Mouse (Mus musculus): ENCODE measurements around the gene Nim1k. TPM values are rescaled to one million over a fixed set of nuclear protein-coding genes. Genes with fewer than 3 reads are reported as not detected.
"Not testable (repeated sequence)": the region's sequence is repeated elsewhere in the genome, so short reads cannot be mapped to it uniquely, and the experiment has no call there.

The Nim1k gene
- total and polyA plus RNA-seq, 3 experiments = 0.03 TPM; not detected in 2

DNA sequence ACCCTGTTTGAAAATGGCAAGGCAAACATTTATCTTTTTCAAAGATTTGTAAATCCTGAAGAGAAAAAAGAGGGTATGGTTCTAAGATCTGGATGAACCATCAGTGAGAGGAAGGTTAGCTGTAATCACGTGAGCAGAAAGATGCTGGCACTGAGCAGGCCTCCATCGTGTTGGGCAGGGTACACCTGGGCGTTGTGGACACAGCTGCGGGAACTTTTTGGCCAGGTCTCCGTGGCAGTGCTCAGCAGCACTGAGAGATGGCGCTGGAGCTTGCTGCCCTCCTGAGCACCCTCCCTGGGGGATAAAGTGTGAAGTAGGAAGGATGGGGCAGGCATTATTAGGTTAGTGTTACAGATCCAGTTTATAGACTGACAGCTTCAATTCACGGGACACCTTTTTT, 48.7 kb downstream of the Nim1k start:
- Histone ChIP-seq H3K27me3 (ENCODE audit: control insufficient read depth in 1 of 2, insufficient read depth in 2 of 2, low read length in 2 of 2) (no peaks in the 10 kb centered on the region), H3K36me3 (ENCODE audit: control insufficient read depth in 1 of 2, insufficient read depth in 2 of 2, low read length in 2 of 2) (peaks cover 2 to 4% of the 10 kb centered on the region in 2 experiments; a peak in 3 of 4 replicates), H3K4me3 (ENCODE audit: control insufficient read depth in 1 of 2, insufficient read depth in 1 of 2, low read depth in 2 of 2, low read length in 2 of 2) (no peak overlapping the region), H3K4me1 (ENCODE audit: control insufficient read depth in 1 of 2, insufficient read depth in 2 of 2, low read length in 2 of 2) (peaks cover 9 to 11% of the 10 kb centered on the region in 2 experiments; a peak in 3 of 4 replicates), H3K27ac (ENCODE audit: control insufficient read depth, low read depth, low read length) (no peak overlapping the region), H3K9me3 (replicated peaks; ENCODE audit: insufficient read depth, low read length) (no peaks in the 10 kb centered on the region), H3K79me2 (ENCODE audit: control insufficient read depth, insufficient read depth, low read length, poor library complexity) (no peaks in the 10 kb centered on the region), H3K9ac (ENCODE audit: control insufficient read depth, low read depth, low read length, poor library complexity, severe bottlenecking) (no peak overlapping the region)
- TF ChIP-seq ELF1 (IDR thresholded peaks at IDR 0.05; ENCODE audit: low read depth, low read length) (no peak), MYB (IDR thresholded peaks at IDR 0.05; ENCODE audit: low read depth, low read length) (no peak), MXI1 (IDR thresholded peaks at IDR 0.05; ENCODE audit: low read depth, low read length) (no peak), BHLHE40 (IDR thresholded peaks at IDR 0.05; ENCODE audit: borderline replicate concordance, low read depth, low read length) (no peak), MYC (IDR thresholded peaks at IDR 0.05; ENCODE audit: low read depth, low read length) (no peak), POLR2AphosphoS5 (IDR thresholded peaks at IDR 0.05; ENCODE audit: borderline replicate concordance, low read depth, low read length) (no peak), USF2 (IDR thresholded peaks at IDR 0.05; ENCODE audit: borderline replicate concordance in 1 of 2, insufficient read depth in 1 of 2, low read depth in 1 of 2, low read length in 2 of 2) (no peak), E2F4 (IDR thresholded peaks at IDR 0.05; ENCODE audit: borderline replicate concordance, low read depth, low read length) (no peak), HCFC1 (IDR thresholded peaks at IDR 0.05; ENCODE audit: low read depth, low read length) (no peak), CHD1 (IDR thresholded peaks at IDR 0.05; ENCODE audit: low read depth, low read length) (no peak), KAT2A (conservative IDR thresholded peaks at IDR 0.05; ENCODE audit: low read depth, low read length) (no peak), RCOR1 (IDR thresholded peaks at IDR 0.05; ENCODE audit: low read depth, low read length) (no peak), POLR2AphosphoS2 (IDR thresholded peaks at IDR 0.05; ENCODE audit: low read length) (no peak), CTCF (IDR thresholded peaks at IDR 0.05 in 2 of 3, conservative IDR thresholded peaks at IDR 0.05 in 1 of 3; ENCODE audit: control insufficient read depth in 1 of 3, insufficient read depth in 1 of 3, low read depth in 2 of 3, low read length in 3 of 3, poor library complexity in 1 of 3, severe bottlenecking in 1 of 3) (no peak), RAD21 (IDR thresholded peaks at IDR 0.05; ENCODE audit: low read depth, low read length) (no peak)
- DNase-seq (ENCODE audit: low read depth, low spot score) = no peak

DNA sequence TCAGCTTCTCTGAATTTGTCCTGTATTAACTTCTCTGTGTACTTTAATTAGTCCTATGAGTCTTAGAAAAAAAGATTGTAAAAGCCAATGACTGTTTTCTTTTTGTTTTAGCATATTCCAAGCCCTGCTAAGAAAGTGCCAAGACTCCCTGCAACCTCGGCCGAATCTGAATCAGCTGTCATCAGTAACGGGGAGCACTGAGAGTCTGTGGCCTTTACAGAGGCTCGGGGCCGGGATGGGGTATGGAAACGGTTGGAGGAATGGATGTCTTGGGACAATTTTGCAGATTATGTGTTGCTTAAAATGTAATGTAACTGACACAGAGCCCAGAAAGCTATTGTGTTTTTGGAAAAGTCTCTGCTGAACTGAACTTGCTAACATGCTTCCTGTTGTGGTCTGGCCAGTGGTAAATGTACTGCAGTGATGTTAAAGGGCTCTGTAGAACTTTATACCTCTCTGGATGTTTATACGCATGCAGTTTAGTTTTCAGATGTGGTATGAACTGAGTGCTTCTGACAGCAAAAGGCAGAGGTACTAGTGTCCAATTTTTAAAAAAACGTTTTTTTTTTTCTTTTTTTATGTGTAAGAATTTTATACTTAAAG, 49.3 kb downstream of the Nim1k start:
- not testable (repeated sequence) for H3K27ac ChIP-seq (ENCODE audit: control insufficient read depth, low read depth, low read length); DNase-seq (ENCODE audit: low read depth, low spot score); H3K36me3 ChIP-seq (ENCODE audit: control insufficient read depth in 1 of 2, insufficient read depth in 2 of 2, low read length in 2 of 2); H3K9me3 ChIP-seq (replicated peaks; ENCODE audit: insufficient read depth, low read length); H3K4me3 ChIP-seq (ENCODE audit: control insufficient read depth in 1 of 2, insufficient read depth in 1 of 2, low read depth in 2 of 2, low read length in 2 of 2); H3K79me2 ChIP-seq (ENCODE audit: control insufficient read depth, insufficient read depth, low read length, poor library complexity); H3K9ac ChIP-seq (ENCODE audit: control insufficient read depth, low read depth, low read length, poor library complexity, severe bottlenecking); H3K27me3 ChIP-seq (ENCODE audit: control insufficient read depth in 1 of 2, insufficient read depth in 2 of 2, low read length in 2 of 2)
- H3K4me1 ChIP-seq (ENCODE audit: control insufficient read depth in 1 of 2, insufficient read depth in 2 of 2, low read length in 2 of 2) = peaks cover 9 to 11% of the 10 kb centered on the region in 2 experiments; a peak in 3 of 4 replicates
